Mouse (Mus musculus) lung, postnatal 0 days (tissue): Measurements from ENCODE around the gene Fbxl17. TPM values are rescaled to one million over a fixed set of nuclear protein-coding genes. Genes with fewer than 3 reads are reported as not detected.

Experiments
- ATAC-seq: fragments of 200-750 bp; cut with Nextera tagmentation; 2 replicates; pipeline ENCODE4 v1.8.0; 2017; ENCODE audit warnings: moderate library complexity
- DNase-seq: peaks from one replicate; pipeline ENCODE4 v3.0.0-alpha.2; 2016; ENCODE audit warnings: low spot score
- H3K27ac ChIP-seq: fragments of 300-500 bp; sonication (generic); 2 replicates; pipeline ENCODE4 v1.5.1; 2014; ENCODE audit warnings: antibody characterized with exemption, mild to moderate bottlenecking, low read length, mixed read lengths
- H3K27me3 ChIP-seq: fragments of 300-500 bp; sonication (generic); replicated peaks from 2 replicates; pipeline ENCODE4 v1.6.1; 2014; ENCODE audit warnings: low read length, mixed read lengths; ENCODE audit not compliant: insufficient read depth
- H3K36me3 ChIP-seq: fragments of 300-500 bp; sonication (generic); 2 replicates; pipeline ENCODE4 v1.6.1; 2014; ENCODE audit warnings: low read length, mixed read lengths; ENCODE audit not compliant: insufficient read depth
- H3K4me1 ChIP-seq: fragments of 300-500 bp; sonication (generic); 2 replicates; pipeline ENCODE4 v1.6.1; 2014; ENCODE audit warnings: antibody characterized with exemption, low read depth, low read length, mixed read lengths; ENCODE audit not compliant: insufficient read depth
- H3K4me2 ChIP-seq: fragments of 300-500 bp; sonication (generic); replicated peaks from 2 replicates; pipeline ENCODE4 v1.6.1; 2014; ENCODE audit warnings: low read depth, mild to moderate bottlenecking, low read length, moderate library complexity, mixed read lengths
- H3K4me3 ChIP-seq: fragments of 300-500 bp; sonication (generic); 2 replicates; pipeline ENCODE4 v1.5.1; 2014; ENCODE audit warnings: low read depth, low read length
- H3K9ac ChIP-seq: fragments of 300-500 bp; sonication (generic); replicated peaks from 2 replicates; pipeline ENCODE4 v1.6.1; 2014; ENCODE audit warnings: low read depth, mild to moderate bottlenecking
- H3K9me3 ChIP-seq: fragments of 300-500 bp; sonication (generic); 2 replicates; pipeline ENCODE4 v1.6.1; 2016; ENCODE audit warnings: low read length, mixed read lengths
- CTCF ChIP-seq: IDR thresholded peaks from 2 replicates; pipeline ENCODE4 v1.5.1; 2016; ENCODE audit warnings: antibody characterized with exemption, mild to moderate bottlenecking
- EP300 ChIP-seq: IDR thresholded peaks from 2 replicates; pipeline ENCODE4 v1.6.1; 2016; ENCODE audit warnings: antibody characterized with exemption, mild to moderate bottlenecking, control low read depth
- WGBS: fragments of 180-500 bp; shearing (Covaris S2); extraction: QIAGEN DNeasy Blood & Tissue Kit; methylation state at CpG from one replicate; pipeline ENCODE4 v1.1.7; 2014; 5-methylcytosine and 5-hydroxymethylcytosine counted together
- polyA plus RNA-seq: library from polyadenylated mRNA; unstranded; fragments of >200 nt; fragmentation: Nextera tagmentation; extraction: Ambion mirVana; gene quantifications from 2 replicates; pipeline ENCODE4 v1.2.1, GENCODE M21; 2015

Fbxl17 gene
- polyA plus RNA-seq, 1 experiment from 2014 or later, result 6.9 TPM

DNA sequence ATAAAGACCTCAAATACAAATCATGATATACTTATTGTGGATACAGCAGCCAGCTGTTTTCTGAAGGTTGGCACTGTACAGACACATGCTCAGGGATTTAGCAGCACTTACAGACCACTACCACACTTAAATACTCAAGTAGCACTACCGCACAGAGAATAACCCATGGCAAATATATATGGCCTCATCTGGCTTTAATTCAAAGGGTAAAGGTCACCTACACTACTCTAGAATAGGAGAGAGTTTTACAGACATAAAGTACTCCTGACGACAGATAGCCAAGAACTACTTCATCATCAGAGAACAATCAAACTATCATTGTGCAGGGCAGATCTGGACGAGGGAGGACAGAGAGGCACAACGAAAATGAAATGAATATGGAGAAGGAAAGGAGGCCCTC is 93.9 kb downstream of the Fbxl17 start:
- no peak for ATAC-seq
- Histone ChIP-seq H3K36me3 (no peaks in the 10 kb centered on the region), H3K27me3 (no peaks in the 10 kb centered on the region), H3K4me3 (no peak overlapping the region), H3K9me3 (no peaks in the 10 kb centered on the region), H3K4me1 (peaks cover 5% of the 10 kb centered on the region; the same call in 1 of the 2 replicates), H3K9ac (no peak overlapping the region), H3K27ac (no peak overlapping the region), H3K4me2 (no peak overlapping the region)
- 32% methylated on average over 4 of the region's 4 CpGs for WGBS
- TF ChIP-seq CTCF, result no peak
- no peak for TF ChIP-seq EP300
- no peak for DNase-seq

DNA sequence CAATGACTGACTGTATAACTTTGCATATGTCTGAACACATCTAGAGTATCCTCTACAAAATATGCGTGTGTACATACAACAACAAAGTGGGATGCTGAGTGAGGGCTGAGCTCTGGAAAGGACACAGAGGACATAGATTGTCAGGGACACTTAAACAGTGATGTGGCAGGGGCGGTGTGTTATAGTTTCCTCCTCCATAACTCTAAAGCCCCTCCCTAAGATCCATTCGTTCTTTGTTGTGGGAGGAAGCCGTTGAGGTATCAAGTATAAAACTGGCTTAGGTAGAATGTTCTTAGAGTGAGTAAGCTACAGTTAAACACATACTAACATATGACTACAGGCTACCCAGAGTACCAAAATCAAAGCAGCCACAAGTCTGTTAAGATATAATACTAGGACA is 94.3 kb downstream of the Fbxl17 start:
- 52% methylated on average over 4 of the region's 4 CpGs for WGBS
- Histone ChIP-seq H3K4me1 (peaks cover 5% of the 10 kb centered on the region; the same call in 1 of the 2 replicates), H3K36me3 (no peaks in the 10 kb centered on the region), H3K4me2 (no peak overlapping the region), H3K9me3 (no peaks in the 10 kb centered on the region), H3K9ac (no peak overlapping the region), H3K4me3 (no peak overlapping the region), H3K27ac (no peak overlapping the region), H3K27me3 (no peaks in the 10 kb centered on the region)
- ATAC-seq, result no peak
- DNase-seq, result no peak
- TF ChIP-seq CTCF (no peak), EP300 (no peak)

DNA sequence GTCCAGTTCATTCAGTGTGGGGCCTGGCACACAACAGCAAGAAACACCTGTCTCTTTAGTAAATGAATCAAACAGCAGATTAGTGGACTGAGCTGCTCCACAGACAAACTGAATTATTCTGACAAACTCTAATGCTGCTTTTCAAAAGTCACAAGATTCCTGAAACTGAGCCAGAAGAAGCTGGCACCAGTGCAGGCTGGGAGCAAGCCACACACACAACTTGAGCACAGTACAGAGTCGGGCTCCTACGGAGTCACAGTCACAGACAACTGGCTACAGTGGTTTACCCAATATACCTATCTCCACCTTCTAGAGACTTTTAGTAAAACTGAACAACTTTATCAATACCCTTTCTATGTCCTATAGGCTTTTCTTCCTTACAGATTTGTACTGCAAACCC is 94.8 kb downstream of the Fbxl17 start:
- H3K9ac ChIP-seq, result no peak overlapping the region
- no peaks in the 10 kb centered on the region for H3K9me3 ChIP-seq
- 28% methylated on average over 2 of the region's 2 CpGs for WGBS
- TF ChIP-seq EP300 (no peak), CTCF (no peak)
- ATAC-seq (no peak; the same call in 1 of the 2 replicates), DNase-seq (no peak)
- H3K4me1 ChIP-seq, result peaks cover 5% of the 10 kb centered on the region; the same call in 1 of the 2 replicates
- no peaks in the 10 kb centered on the region for H3K36me3 ChIP-seq
- no peak overlapping the region for H3K4me3 ChIP-seq
- H3K4me2 ChIP-seq, result no peak overlapping the region
- no peaks in the 10 kb centered on the region for H3K27me3 ChIP-seq
- H3K27ac ChIP-seq, result no peak overlapping the region

DNA sequence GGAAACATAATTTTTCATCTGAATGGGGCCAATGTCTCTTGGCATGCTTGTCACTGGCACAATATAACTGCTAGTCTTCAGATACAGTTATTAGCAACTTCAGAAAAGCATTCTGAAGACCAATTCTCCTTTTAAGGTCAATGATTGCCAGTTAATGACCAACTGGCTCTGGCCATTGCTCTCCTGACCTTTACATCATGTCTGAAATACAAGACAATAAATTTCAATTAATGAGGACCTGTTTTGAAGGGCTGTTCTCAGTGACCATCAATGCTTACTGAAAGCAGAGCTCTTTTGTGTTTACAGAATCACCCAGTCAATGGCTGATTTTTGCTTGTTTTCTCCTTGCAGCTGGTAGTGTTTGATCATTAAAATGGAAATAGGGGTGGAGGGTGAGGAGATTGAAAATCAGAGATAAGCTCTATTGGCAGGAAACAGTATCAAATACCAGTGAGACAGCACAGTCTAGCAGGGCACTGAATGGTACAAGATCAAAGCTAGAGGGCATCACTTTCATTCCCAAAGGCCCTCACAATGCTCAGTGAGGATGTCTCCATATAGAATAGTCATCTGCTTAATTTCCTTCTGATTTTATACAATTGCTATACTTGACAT is 95.9 kb downstream of the Fbxl17 start:
- no peak for ATAC-seq
- TF ChIP-seq EP300, result no peak
- no peak for TF ChIP-seq CTCF
- H3K4me1 ChIP-seq, result peaks cover 5% of the 10 kb centered on the region; the same call in 1 of the 2 replicates
- no peaks in the 10 kb centered on the region for H3K27me3 ChIP-seq
- H3K4me2 ChIP-seq, result no peak overlapping the region
- H3K4me3 ChIP-seq, result no peak overlapping the region
- no peaks in the 10 kb centered on the region for H3K36me3 ChIP-seq
- no peak overlapping the region for H3K27ac ChIP-seq
- no peak for DNase-seq
- no peaks in the 10 kb centered on the region for H3K9me3 ChIP-seq
- H3K9ac ChIP-seq, result no peak overlapping the region

DNA sequence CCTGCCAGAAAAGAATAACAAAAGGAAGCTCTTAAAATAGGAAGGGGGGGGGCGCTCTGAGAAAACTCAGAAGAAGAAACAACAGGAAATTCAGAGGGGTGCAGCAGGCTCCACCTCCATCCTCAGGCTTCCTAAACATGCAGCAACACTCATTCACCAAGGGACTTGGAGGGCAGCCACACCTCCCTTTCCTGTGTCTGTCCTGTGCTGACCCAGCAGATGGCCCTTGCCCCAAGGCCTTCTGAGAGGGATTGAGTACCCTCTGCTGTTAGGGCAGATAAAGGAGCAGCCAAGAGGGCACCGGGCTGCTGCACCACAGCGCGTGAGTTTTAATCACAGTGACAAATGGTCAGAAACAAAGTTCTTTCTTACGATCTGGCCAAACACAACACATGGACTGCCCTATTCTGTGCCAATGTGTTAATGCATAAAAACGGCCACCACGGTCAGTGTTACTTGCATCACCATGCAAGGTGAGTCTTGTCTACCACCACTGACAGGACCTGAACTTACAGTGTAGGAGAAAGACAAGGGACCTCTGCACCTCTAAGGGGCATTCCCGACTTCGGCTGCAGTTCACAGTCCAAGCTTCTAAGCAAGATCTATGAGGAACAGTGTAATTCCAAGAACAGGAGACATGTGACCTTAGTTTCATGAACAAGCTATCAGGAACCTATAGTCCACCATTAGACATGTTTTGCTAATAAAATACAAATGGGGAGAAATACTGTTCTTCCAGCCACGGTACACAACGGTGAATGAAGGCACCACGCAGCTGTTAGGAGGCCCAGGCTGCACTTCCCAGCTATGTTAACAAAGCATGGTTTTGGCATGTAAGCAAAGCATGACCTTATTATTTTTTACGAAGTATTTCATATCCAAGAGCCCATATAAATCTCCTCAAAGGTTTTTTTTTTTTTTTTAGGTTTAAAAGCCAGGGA is 96.8 kb downstream of the Fbxl17 start:
- peak; percentile 43; the same call in 1 of the 2 replicates for ATAC-seq

DNA sequence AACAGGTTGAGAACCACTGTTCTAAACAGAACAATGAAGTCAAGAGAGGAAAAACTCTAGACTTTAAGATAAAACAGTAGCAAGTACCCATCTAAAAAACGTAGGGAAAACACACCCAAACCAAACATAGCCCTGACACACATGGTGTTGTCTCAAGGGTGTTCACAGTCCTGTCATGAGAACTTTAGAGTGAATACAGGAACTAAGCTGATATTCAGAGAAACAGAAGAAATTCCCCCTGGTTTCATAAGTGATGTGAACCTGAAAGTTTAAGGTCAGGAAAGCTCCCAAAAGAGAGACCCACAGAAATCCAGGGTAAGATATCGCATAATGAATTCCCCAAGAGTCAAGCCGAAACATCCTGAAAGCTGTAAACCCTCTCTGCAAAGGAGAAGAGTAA is 97.6 kb downstream of the Fbxl17 start:
- Histone ChIP-seq H3K4me3 (no peak overlapping the region), H3K27ac (no peak overlapping the region), H3K4me2 (no peak overlapping the region), H3K27me3 (no peaks in the 10 kb centered on the region), H3K4me1 (peaks cover 5% of the 10 kb centered on the region; the same call in 1 of the 2 replicates), H3K9ac (no peak overlapping the region), H3K36me3 (no peaks in the 10 kb centered on the region), H3K9me3 (no peaks in the 10 kb centered on the region)
- TF ChIP-seq EP300 (no peak), CTCF (no peak)
- no peak for DNase-seq
- WGBS, result 67% methylated on average over 3 of the region's 3 CpGs
- ATAC-seq, result no peak

More for the DNA sequence above, 96.8 kb downstream of the Fbxl17 start:
- Histone ChIP-seq H3K9me3 (no peaks in the 10 kb centered on the region), H3K4me3 (no peak overlapping the region), H3K4me2 (no peak overlapping the region), H3K27me3 (no peaks in the 10 kb centered on the region), H3K4me1 (peaks cover 5% of the 10 kb centered on the region; the same call in 1 of the 2 replicates), H3K27ac (no peak overlapping the region), H3K9ac (no peak overlapping the region), H3K36me3 (no peaks in the 10 kb centered on the region)
- no peak for TF ChIP-seq EP300
- TF ChIP-seq CTCF, result peak; percentile 36
- no peak for DNase-seq
- 62% methylated on average over 13 of the region's 13 CpGs for WGBS
